17 mouse cellular contexts compared by ENCODE assay signal in the genomic region with DNA sequence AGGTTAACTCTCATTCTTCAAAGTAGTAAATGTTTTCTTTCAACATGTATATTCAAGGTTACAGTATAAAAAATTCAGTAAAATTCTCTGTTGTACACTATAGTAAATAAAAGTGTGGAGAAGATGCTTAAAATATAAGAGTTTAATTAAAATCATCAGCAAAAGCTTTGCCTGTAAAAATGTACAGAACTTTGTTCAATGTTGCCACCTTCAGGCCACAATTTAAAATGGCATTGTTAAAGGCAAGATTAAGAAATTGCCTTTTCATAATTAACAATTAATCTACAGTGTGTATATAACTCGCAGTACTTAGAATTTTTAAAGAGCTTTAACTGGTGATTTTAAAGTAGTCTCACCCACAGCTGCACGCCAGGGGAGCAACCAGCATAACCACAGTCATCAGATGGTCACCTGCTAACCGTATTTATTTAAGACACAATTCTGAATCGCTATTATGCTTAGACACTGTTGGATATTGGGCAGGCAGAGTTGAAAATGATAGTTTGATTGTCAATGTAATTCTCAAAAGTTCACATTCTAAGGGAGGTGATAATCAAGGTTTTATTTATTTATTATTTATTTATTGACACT.
DNase-seq lines count a peak whose midpoint lies in the region; ATAC-seq and TF ChIP-seq lines count a peak whose summit lies in the region.
"Had no signal": no experiment of that assay in that cellular context is flagged by ENCODE, and none has a peak within 500 bp of the region (broad histone marks: within the 10 kb centered on the region; RNA-seq: fewer than 3 reads in every experiment).

No protein-coding gene starts in this region.

- no peak overlapping the region for H3K4me2 ChIP-seq in forebrain, embryonic 13.5 days
- H3K4me2 ChIP-seq in forebrain, embryonic 15.5 days (replicated peaks): no peak overlapping the region
- no peak overlapping the region for H3K4me2 ChIP-seq in hindbrain, postnatal 0 days (ENCODE audit: low read depth, low read length)
- H3K4me2 ChIP-seq: embryonic facial prominence, embryonic 13.5 days; heart, embryonic 11.5 days; lung, embryonic 15.5 days had no signal

- ATAC-seq in forebrain, embryonic 13.5 days: 0 out of 2 replicates have a peak, but pooled peaks have one; percentile 59
- no peak for ATAC-seq in forebrain, embryonic 15.5 days (replicated peaks)
- no peak for ATAC-seq in hindbrain, postnatal 0 days

- H3K27me3 ChIP-seq in forebrain, embryonic 13.5 days: no peaks in the 10 kb centered on the region
- H3K27me3 ChIP-seq in forebrain, embryonic 15.5 days: no peaks in the 10 kb centered on the region
- no peaks in the 10 kb centered on the region for H3K27me3 ChIP-seq in hindbrain, postnatal 0 days (ENCODE audit: insufficient read depth, low read length)
- H3K27me3 ChIP-seq: embryonic facial prominence, embryonic 13.5 days; lung, embryonic 15.5 days had no signal

- peak; percentile 80 for TF ChIP-seq CTCF in layer of hippocampus, adult 2 months (conservative IDR thresholded peaks at IDR 0.05)
- TF ChIP-seq CTCF in hindbrain, postnatal 0 days (IDR thresholded peaks at IDR 0.05; ENCODE audit: low read depth): peak; percentile 60

- no peak overlapping the region for H3K4me3 ChIP-seq in forebrain, embryonic 13.5 days
- H3K4me3 ChIP-seq in forebrain, embryonic 15.5 days: no peak overlapping the region
- no peak overlapping the region for H3K4me3 ChIP-seq in layer of hippocampus, adult 2 months
- H3K4me3 ChIP-seq in hindbrain, postnatal 0 days (ENCODE audit: low read length): no peak overlapping the region
- H3K4me3 ChIP-seq: embryonic facial prominence, embryonic 13.5 days; lung, embryonic 15.5 days had no signal

- 71% methylated on average over 4 of the region's 4 CpGs for WGBS in forebrain, embryonic 13.5 days
- 74% methylated on average over 4 of the region's 4 CpGs for WGBS in forebrain, embryonic 15.5 days
- 65% methylated on average over 4 of the region's 4 CpGs for WGBS in hindbrain, postnatal 0 days

- no peaks in the 10 kb centered on the region for H3K4me1 ChIP-seq in forebrain, embryonic 13.5 days
- H3K4me1 ChIP-seq in forebrain, embryonic 15.5 days: no peaks in the 10 kb centered on the region
- no peaks in the 10 kb centered on the region for H3K4me1 ChIP-seq in hindbrain, postnatal 0 days (ENCODE audit: insufficient read depth, low read length)
- H3K4me1 ChIP-seq: embryonic facial prominence, embryonic 13.5 days; lung, embryonic 15.5 days had no signal

- H3K27ac ChIP-seq in forebrain, embryonic 13.5 days: no peak overlapping the region
- H3K27ac ChIP-seq in forebrain, embryonic 15.5 days (replicated peaks): no peak overlapping the region
- no peak overlapping the region for H3K27ac ChIP-seq in layer of hippocampus, adult 2 months
- no peak overlapping the region for H3K27ac ChIP-seq in hindbrain, postnatal 0 days
- H3K27ac ChIP-seq: embryonic facial prominence, embryonic 13.5 days; lung, embryonic 15.5 days had no signal

- no peaks in the 10 kb centered on the region for H3K36me3 ChIP-seq in forebrain, embryonic 13.5 days (ENCODE audit: poor library complexity, severe bottlenecking)
- no peaks in the 10 kb centered on the region for H3K36me3 ChIP-seq in forebrain, embryonic 15.5 days
- H3K36me3 ChIP-seq in hindbrain, postnatal 0 days (ENCODE audit: insufficient read depth, low read length): no peaks in the 10 kb centered on the region
- H3K36me3 ChIP-seq: embryonic facial prominence, embryonic 13.5 days; lung, embryonic 15.5 days had no signal

- peak in 1 of 2 experiments; percentile 10 for DNase-seq in layer of hippocampus, adult 2 months (ENCODE audit: low spot score in 2 of 2)
- no peak for DNase-seq in layer of hippocampus, adult 8-10 months (ENCODE audit: low spot score in 2 of 2)
- peak; percentile 5 for DNase-seq in 416B (ENCODE audit: low read depth)
- DNase-seq in hindbrain, postnatal 0 days (ENCODE audit: low spot score): peak; percentile 68
- DNase-seq in testis, postnatal 14 days (ENCODE audit: low spot score): no peak
- DNase-seq in kidney, postnatal 10 days: no peak
- DNase-seq: adrenal gland, postnatal 14 days; cerebellum, postnatal 36 days; gastrocnemius, postnatal 14 days; heart, postnatal 36 days; kidney, adult 8-10 months; thymus, postnatal 4 days had no signal

- H3K9ac ChIP-seq in forebrain, embryonic 13.5 days: no peak overlapping the region
- H3K9ac ChIP-seq in forebrain, embryonic 15.5 days (replicated peaks): no peak overlapping the region
- H3K9ac ChIP-seq in hindbrain, postnatal 0 days (replicated peaks; ENCODE audit: low read length): no peak overlapping the region
- H3K9ac ChIP-seq: embryonic facial prominence, embryonic 13.5 days; lung, embryonic 15.5 days had no signal

- H3K9me3 ChIP-seq in forebrain, embryonic 13.5 days (replicated peaks): no peaks in the 10 kb centered on the region
- no peaks in the 10 kb centered on the region for H3K9me3 ChIP-seq in forebrain, embryonic 15.5 days
- no peaks in the 10 kb centered on the region for H3K9me3 ChIP-seq in hindbrain, postnatal 0 days (ENCODE audit: low read length)
- H3K9me3 ChIP-seq: embryonic facial prominence, embryonic 13.5 days; lung, embryonic 15.5 days had no signal

Comparison
In these comparisons a context has a peak if more than half of its experiments do, and no peak if none do; other contexts are left out.
1. DNase-seq: peak in 416B (single experiment) and hindbrain, postnatal 0 days (single experiment); none in layer of hippocampus, adult 8-10 months (0 of 2), testis, postnatal 14 days (single experiment) and kidney, postnatal 10 days (single experiment).